Mouse (Mus musculus): ENCODE data around the gene Hoxb1.

- TF ChIP-seq POLR2A (IDR thresholded peaks at IDR 0.05; ENCODE audit: extremely low read depth, insufficient read depth, low read length) (no peak), CTCF (IDR thresholded peaks at IDR 0.05; ENCODE audit: low read depth, low read length) (no peak)
Measured at GRCm38 (mm10) chr11:96387635-96388034, 22.1 kb downstream of the Hoxb1 start.

Data from liver, adult 2 months (tissue).